Mouse (Mus musculus) bone marrow macrophage, adult 2 months (primary cell): ENCODE data around the gene 9430015G10Rik.

Source experiments
- CTCF ChIP-seq: IDR thresholded peaks from 2 replicates; pipeline ENCODE4 v1.5.1; 2012; ENCODE audit warnings: low read depth, mild to moderate bottlenecking, low read length, moderate library complexity
- POLR2A ChIP-seq: IDR thresholded peaks from 2 replicates; pipeline ENCODE4 v1.6.1; 2012; ENCODE audit warnings: mild to moderate bottlenecking, low read depth, low read length, borderline replicate concordance

DNA sequence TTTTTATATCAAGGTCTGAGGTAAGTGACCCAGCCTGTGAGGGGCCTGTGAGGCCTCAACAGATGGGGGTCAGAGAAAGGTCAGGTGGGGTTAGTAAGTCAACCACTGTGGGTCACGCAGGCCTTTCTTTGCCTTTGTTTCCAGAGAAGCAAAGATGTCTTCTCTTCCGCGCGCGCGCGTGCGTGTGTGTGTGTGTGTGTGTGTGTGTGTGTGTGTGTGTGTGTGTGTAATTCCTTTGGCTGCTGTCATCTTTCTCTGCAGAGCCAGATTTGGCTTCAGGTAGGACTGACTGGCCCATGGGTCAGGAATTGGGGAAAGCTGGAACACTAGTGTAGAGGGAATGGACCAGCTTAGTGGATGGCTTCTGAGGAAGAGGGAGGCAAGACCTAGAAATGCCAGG, 40.1 kb upstream of the 9430015G10Rik start:
- no peak for TF ChIP-seq POLR2A
- TF ChIP-seq CTCF = no peak
